8 mouse cellular contexts compared by ENCODE assay signal in the genomic region with DNA sequence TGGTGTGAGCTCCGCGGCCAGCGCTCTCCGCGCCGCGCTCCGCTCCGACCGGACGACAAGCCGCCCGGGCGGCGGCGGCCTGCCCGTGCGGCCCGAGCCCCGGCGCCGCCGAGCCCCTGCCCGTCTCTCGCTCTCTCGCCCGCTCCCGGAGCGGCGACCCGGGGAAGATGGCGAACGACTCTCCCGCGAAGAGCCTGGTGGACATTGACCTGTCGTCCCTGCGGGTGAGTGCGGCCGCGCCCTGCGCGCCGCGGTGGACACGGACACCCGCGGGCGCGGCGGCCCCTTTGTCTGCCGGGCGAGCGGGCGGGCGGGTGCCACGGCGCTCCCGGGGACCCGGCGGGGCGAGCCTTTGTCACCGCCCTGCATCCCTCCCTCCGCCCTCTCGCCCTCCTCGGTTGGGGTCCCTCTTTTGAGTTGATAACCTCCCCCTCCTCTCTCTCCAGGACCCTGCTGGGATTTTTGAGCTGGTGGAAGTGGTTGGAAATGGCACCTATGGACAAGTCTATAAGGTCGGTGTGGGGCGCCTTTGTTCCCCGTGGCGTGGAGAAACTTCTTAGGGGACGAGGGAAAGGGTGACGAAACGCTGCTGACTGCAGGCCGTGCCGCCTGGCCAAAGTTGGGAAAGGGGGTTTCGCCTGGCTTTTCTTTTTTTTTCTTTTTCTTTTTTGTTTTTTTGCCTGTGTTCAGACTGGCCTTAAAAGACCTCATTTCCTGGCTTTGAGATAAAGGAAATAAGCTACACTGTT. TPM values are rescaled to one million over a fixed set of nuclear protein-coding genes. Genes with fewer than 3 reads are reported as not detected.
DNase-seq lines count a peak whose midpoint lies in the region; TF ChIP-seq lines count a peak whose summit lies in the region.

No protein-coding gene starts in this region.

- DNase-seq in adrenal gland, adult (ENCODE audit: inconsistent age in 2 of 2, low spot score in 1 of 2) = peak; percentile 75 to 91
- DNase-seq in adrenal gland, adult 8-10 months = no peak
- DNase-seq in brain, adult 2 months (ENCODE audit: low read depth, low spot score) = peak; percentile 63
- DNase-seq in forebrain, embryonic 10.5 days (ENCODE audit: extremely low spot score, low spot score) = peak; percentile 65
- peak; percentile 72 to 74 for DNase-seq in heart, postnatal 10 days
- DNase-seq in kidney, postnatal 36 days = peak; percentile 21 to 66
- DNase-seq in spleen, adult 2 months (ENCODE audit: low read depth in 1 of 2, low spot score in 2 of 2) = peak in 1 of 2 experiments; percentile 34

- peaks cover 27% of the 10 kb centered on the region for H3K36me3 ChIP-seq in forebrain, embryonic 10.5 days (replicated peaks)
- no peaks in the 10 kb centered on the region for H3K36me3 ChIP-seq in macrophage (ENCODE audit: inconsistent target)
- no peaks in the 10 kb centered on the region for H3K36me3 ChIP-seq in spleen, adult 2 months (ENCODE audit: control insufficient read depth, insufficient read depth, low read length)

- H3K9me3 ChIP-seq in forebrain, embryonic 10.5 days = no peaks in the 10 kb centered on the region

- no peak for TF ChIP-seq CTCF in spleen, adult 2 months (IDR thresholded peaks at IDR 0.05; ENCODE audit: extremely low read depth, insufficient read depth, insufficient read length, insufficient replicate concordance)

- no peak for TF ChIP-seq POLR2A in spleen, adult 2 months (IDR thresholded peaks at IDR 0.05; ENCODE audit: low read depth, low read length)

- WGBS in forebrain, embryonic 10.5 days = under 1% methylated on average over 66 of the region's 75 CpGs
- WGBS in macrophage (ENCODE audit: missing documents) = 0% methylated on average over 56 of the region's 75 CpGs
- under 1% methylated on average over 53 of the region's 75 CpGs for WGBS in spleen, adult 2 months

- H3K27me3 ChIP-seq in forebrain, embryonic 10.5 days (ENCODE audit: poor library complexity, severe bottlenecking) = peaks cover 27% of the 10 kb centered on the region
- H3K27me3 ChIP-seq in spleen, adult 2 months (ENCODE audit: control insufficient read depth, insufficient read depth, low read length) = no peaks in the 10 kb centered on the region

- peak overlapping the region; percentile 91 for H3K4me3 ChIP-seq in forebrain, embryonic 10.5 days
- H3K4me3 ChIP-seq in macrophage (ENCODE audit: inconsistent target) = peak overlapping the region; percentile 68
- peak overlapping the region; percentile 93 for H3K4me3 ChIP-seq in spleen, adult 2 months (ENCODE audit: extremely low read depth, insufficient read depth, insufficient read length)

- H3K4me1 ChIP-seq in forebrain, embryonic 10.5 days = peaks cover 60% of the 10 kb centered on the region
- peaks cover 20% of the 10 kb centered on the region for H3K4me1 ChIP-seq in spleen, adult 2 months (ENCODE audit: control insufficient read depth, insufficient read depth, insufficient read length)

- H3K79me2 ChIP-seq in macrophage (ENCODE audit: inconsistent target) = peaks cover 50% of the 10 kb centered on the region

- H3K27ac ChIP-seq in forebrain, embryonic 10.5 days = peak overlapping the region; percentile 100
- H3K27ac ChIP-seq in macrophage = peak overlapping the region; percentile 68
- H3K27ac ChIP-seq in spleen, adult 2 months (ENCODE audit: insufficient read depth, low read length) = peak overlapping the region; percentile 90

- intact Hi-C loops in heart, postnatal 10 days (cut with DNase I) = loop anchor here (1.0 to 5.0 kb wide), 5 partner anchors 32 to 214 kb away; no protein-coding TSS in a partner anchor

RNA-seq across cellular contexts. Expression of a gene that starts 0.5 kb away (rescaled TPM):
- total RNA-seq in adrenal gland, adult 8-10 months (2022) = 100 to 1,000 TPM in 2 of 4 experiments, 10 to 100 TPM in 2; 80.9 to 123 (median 104) TPM
- 28.3 and 31.0 TPM in 2 replicates for polyA plus RNA-seq in forebrain, embryonic 10.5 days (2016; fragmentation: Nextera tagmentation; extraction: Ambion mirVana)
- total RNA-seq in heart, postnatal 10 days (2021) = 100 to 1,000 TPM; 187 to 216 TPM
- 1,000 to 10,000 TPM in 2 of 26 experiments, 100 to 1,000 TPM in 24; 232 to 1,873 (median 398) TPM for total RNA-seq in macrophage (2018; cell fraction: chromatin; rRNA removed)
- total RNA-seq in macrophage (2018; cell fraction: cytosol; rRNA removed) = 100 to 1,000 TPM in 2 of 26 experiments, 10 to 100 TPM in 24; 34.4 to 158 (median 66.4) TPM
- total RNA-seq in macrophage (2018; cell fraction: nucleus; rRNA removed) = 100 to 1,000 TPM in 23 of 26 experiments, 10 to 100 TPM in 3; 92.2 to 545 (median 174) TPM
- polyA plus RNA-seq in macrophage (2018) = 61.9 to 94.1 TPM (median 66.0 TPM) in 3 replicates
- 54.3 and 60.7 TPM in 2 replicates for polyA plus RNA-seq in spleen, adult 2 months (2012; rRNA removed)
